Mouse (Mus musculus) effector memory CD4-positive, alpha-beta T cell, adult 7 months (primary cell): ENCODE measurements around the gene Rcbtb2. TPM values are rescaled to one million over a fixed set of nuclear protein-coding genes. Genes with fewer than 3 reads are reported as not detected.

Experiments
- polyA plus RNA-seq: library from polyadenylated mRNA; unstranded; fragments of 100-300 nt; shearing (Covaris generic); gene quantifications from one replicate; pipeline ENCODE4 v1.2.1, GENCODE M21; 2017

The Rcbtb2 gene
- 73.2 TPM for polyA plus RNA-seq

DNA sequence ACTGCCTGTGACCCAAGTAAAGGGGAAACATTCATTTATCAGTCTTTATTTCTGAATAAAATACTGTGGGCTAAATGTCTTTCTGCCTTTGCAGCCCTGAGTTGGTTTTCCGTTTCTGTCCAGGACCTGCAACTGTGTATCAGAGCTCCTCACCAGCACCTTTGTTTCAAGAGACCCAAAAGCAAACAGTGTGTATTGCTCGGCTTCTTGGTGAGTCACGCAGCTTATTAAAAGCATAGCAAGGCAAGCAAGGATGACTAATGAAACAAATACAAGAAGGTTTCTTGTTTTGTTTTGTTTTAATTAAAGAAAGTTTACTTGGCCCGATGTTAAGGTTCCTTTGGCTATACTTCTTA lies at the start of gene Rcbtb2:
Gene Rcbtb2 (plus strand): TSS at position 115 of the 356 bp plus-strand sequence.

DNA sequence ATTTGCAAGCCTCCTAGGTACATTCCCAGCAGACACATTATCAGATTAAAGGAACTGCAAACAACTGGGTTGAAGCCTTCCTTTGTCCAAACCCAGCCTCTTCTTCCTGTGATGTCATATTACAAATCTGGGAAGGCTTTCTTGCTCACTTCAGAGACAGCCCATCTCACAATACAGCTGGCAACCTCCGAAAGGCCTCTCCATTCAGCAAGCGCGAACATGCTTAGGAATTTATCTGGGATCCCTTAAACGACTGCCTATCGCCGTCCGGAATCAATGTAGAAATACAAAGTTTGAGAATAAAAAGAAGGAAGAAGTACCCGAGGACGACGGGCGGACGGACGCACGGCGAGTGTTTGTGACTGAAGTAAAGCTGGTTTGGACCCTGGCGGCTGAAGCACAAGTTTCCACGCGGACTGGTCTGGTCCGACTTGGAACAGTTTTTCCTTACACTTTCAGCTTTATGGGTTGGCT lies 115.0 kb downstream of the Rcbtb2 start, which contains the start of gene Lpar6:
Gene Lpar6 (plus strand): TSS at position 48 of the 474 bp plus-strand sequence.

Other genes with a start within 250 kb of the Rcbtb2 start
- 78.5 TPM for gene Cysltr2, start 73.9 kb upstream of the Rcbtb2 start, polyA plus RNA-seq
- 13.8 TPM for gene Lpar6, start 114.9 kb downstream of the Rcbtb2 start, polyA plus RNA-seq
- 64.2 TPM for gene Rb1, start 202.8 kb downstream of the Rcbtb2 start, polyA plus RNA-seq